8 mouse cellular contexts compared by ENCODE assay signal in the genomic region with DNA sequence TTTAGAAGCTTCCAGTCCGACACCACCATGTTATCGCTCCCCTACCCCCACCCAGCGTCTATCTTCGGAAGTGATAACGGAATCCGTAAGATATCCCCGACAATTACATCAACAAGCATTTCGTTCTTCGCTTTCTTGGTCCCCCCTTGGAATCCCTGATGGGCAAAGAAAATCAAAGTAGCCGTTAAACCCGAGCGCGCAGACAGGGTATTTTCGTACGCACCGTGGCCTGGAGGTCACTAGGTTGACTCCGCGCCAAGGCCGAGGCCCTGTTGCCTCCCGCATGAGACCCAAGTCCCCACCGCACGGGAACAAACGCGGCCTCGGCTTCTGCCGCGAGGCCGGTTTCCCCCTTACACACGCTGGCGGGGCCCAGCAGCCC. TPM values are rescaled to one million over a fixed set of nuclear protein-coding genes. Genes with fewer than 3 reads are reported as not detected.
DNase-seq lines count a peak whose midpoint lies in the region; ATAC-seq and TF ChIP-seq lines count a peak whose summit lies in the region.

No protein-coding gene starts in this region.

- TF ChIP-seq POLR2A in cerebellum, adult 2 months (IDR thresholded peaks at IDR 0.05; ENCODE audit: borderline replicate concordance, insufficient read depth, low read length): no peak

- peaks cover 2% of the 10 kb centered on the region; the same call in 1 of the 2 replicates for H3K4me1 ChIP-seq in cerebellum, adult 2 months (ENCODE audit: control insufficient read depth, insufficient read depth, low read length)
- peaks cover 13% of the 10 kb centered on the region; the same call in 1 of the 2 replicates for H3K4me1 ChIP-seq in neural tube, embryonic 11.5 days (ENCODE audit: control insufficient read depth, insufficient read depth, low read length)
- peaks cover 29% of the 10 kb centered on the region for H3K4me1 ChIP-seq in forebrain, embryonic 12.5 days
- peaks cover 59% of the 10 kb centered on the region for H3K4me1 ChIP-seq in liver, embryonic 13.5 days (replicated peaks)
- H3K4me1 ChIP-seq in stomach, embryonic 14.5 days (ENCODE audit: control insufficient read depth, insufficient read depth, low read length): peaks cover 20% of the 10 kb centered on the region; the same call in 1 of the 2 replicates

- no peak for TF ChIP-seq CTCF in cerebellum, adult 2 months (IDR thresholded peaks at IDR 0.05; ENCODE audit: borderline replicate concordance, insufficient read depth, low read depth, low read length)

- 0 out of 2 replicates have a peak, but pooled peaks cover 3% of the 10 kb centered on the region for H3K36me3 ChIP-seq in neural tube, embryonic 11.5 days (ENCODE audit: control insufficient read depth, insufficient read depth, low read length)
- peaks cover 12% of the 10 kb centered on the region; the same call in 1 of the 2 replicates for H3K36me3 ChIP-seq in forebrain, embryonic 12.5 days (replicated peaks)
- H3K36me3 ChIP-seq in liver, embryonic 13.5 days: peaks cover 26% of the 10 kb centered on the region
- H3K36me3 ChIP-seq in stomach, embryonic 14.5 days (ENCODE audit: control insufficient read depth, insufficient read depth, low read length): peaks cover 8% of the 10 kb centered on the region; the same call in 1 of the 2 replicates

- peak overlapping the region; percentile 89 for H3K4me3 ChIP-seq in cerebellum, adult 2 months (replicated peaks; ENCODE audit: insufficient read depth, low read depth, low read length)
- peak overlapping the region; percentile 65 for H3K4me3 ChIP-seq in neural tube, embryonic 11.5 days (ENCODE audit: low read depth, low read length)
- H3K4me3 ChIP-seq in forebrain, embryonic 12.5 days (replicated peaks): peak overlapping the region; percentile 96
- peak overlapping the region; percentile 97 for H3K4me3 ChIP-seq in liver, embryonic 13.5 days (replicated peaks)
- H3K4me3 ChIP-seq in stomach, embryonic 14.5 days (ENCODE audit: low read depth, low read length): peak overlapping the region; percentile 99

- ATAC-seq in neural tube, embryonic 11.5 days (ENCODE audit: insufficient read depth, low FRiP score, low TSS enrichment): no peak; the same call in 1 of the 2 replicates
- peak; percentile 27 for ATAC-seq in forebrain, embryonic 12.5 days (ENCODE audit: low FRiP score)
- ATAC-seq in liver, embryonic 13.5 days (ENCODE audit: low read depth): peak; percentile 4
- ATAC-seq in stomach, embryonic 14.5 days (ENCODE audit: insufficient number of reproducible peaks, insufficient read depth, low FRiP score, low read depth): 0 out of 2 replicates have a peak, but pooled peaks have one; percentile 0

- H3K27me3 ChIP-seq in cerebellum, adult 2 months (ENCODE audit: control insufficient read depth, insufficient read depth, low read length): no peaks in the 10 kb centered on the region
- no peaks in the 10 kb centered on the region for H3K27me3 ChIP-seq in neural tube, embryonic 11.5 days (ENCODE audit: control insufficient read depth, insufficient read depth, low read length)
- no peaks in the 10 kb centered on the region for H3K27me3 ChIP-seq in forebrain, embryonic 12.5 days
- H3K27me3 ChIP-seq in liver, embryonic 13.5 days: no peaks in the 10 kb centered on the region
- no peaks in the 10 kb centered on the region for H3K27me3 ChIP-seq in stomach, embryonic 14.5 days (ENCODE audit: control insufficient read depth, insufficient read depth, low read length)

- peak overlapping the region; percentile 77 for H3K4me2 ChIP-seq in neural tube, embryonic 11.5 days (ENCODE audit: low read depth)
- H3K4me2 ChIP-seq in forebrain, embryonic 12.5 days: peak overlapping the region; percentile 66
- H3K4me2 ChIP-seq in liver, embryonic 13.5 days: peak overlapping the region; percentile 91
- peak overlapping the region; percentile 76 for H3K4me2 ChIP-seq in stomach, embryonic 14.5 days (replicated peaks; ENCODE audit: low read depth, low read length)

- under 1% methylated on average over 30 of the region's 30 CpGs for WGBS in cerebellum, adult 2 months
- under 1% methylated on average over 29 of the region's 30 CpGs for WGBS in neural tube, embryonic 11.5 days
- WGBS in forebrain, embryonic 12.5 days: under 1% methylated on average over 30 of the region's 30 CpGs
- under 1% methylated on average over 30 of the region's 30 CpGs for WGBS in liver, embryonic 13.5 days (ENCODE audit: insufficient replicate concordance)
- WGBS in stomach, embryonic 14.5 days: under 1% methylated on average over 30 of the region's 30 CpGs

- peak overlapping the region; percentile 80 for H3K27ac ChIP-seq in cerebellum, adult 2 months (ENCODE audit: insufficient read depth, low read length)
- peak overlapping the region; percentile 85 for H3K27ac ChIP-seq in neural tube, embryonic 11.5 days (ENCODE audit: low read depth, low read length)
- peak overlapping the region; percentile 97 for H3K27ac ChIP-seq in forebrain, embryonic 12.5 days
- peak overlapping the region; percentile 97 for H3K27ac ChIP-seq in liver, embryonic 13.5 days
- H3K27ac ChIP-seq in stomach, embryonic 14.5 days (ENCODE audit: low read length): peak overlapping the region; percentile 96

- H3K9me3 ChIP-seq in neural tube, embryonic 11.5 days (ENCODE audit: control insufficient read depth, low read length): no peaks in the 10 kb centered on the region
- no peaks in the 10 kb centered on the region for H3K9me3 ChIP-seq in forebrain, embryonic 12.5 days
- no peaks in the 10 kb centered on the region for H3K9me3 ChIP-seq in liver, embryonic 13.5 days (replicated peaks)
- H3K9me3 ChIP-seq in stomach, embryonic 14.5 days (ENCODE audit: control insufficient read depth, low read depth, low read length): no peaks in the 10 kb centered on the region

- no peak for DNase-seq in cerebellum, adult 2 months
- no peak for DNase-seq in cerebellum, adult 8-10 months
- DNase-seq in neural tube, embryonic 11.5 days (ENCODE audit: low spot score): no peak
- no peak for DNase-seq in neural tube, embryonic 10.5 days (ENCODE audit: extremely low spot score, low spot score)
- DNase-seq in liver, embryonic 13.5 days: peak; percentile 48
- no peak for DNase-seq in urinary bladder, postnatal 14 days (ENCODE audit: low spot score)

- H3K9ac ChIP-seq in neural tube, embryonic 11.5 days (ENCODE audit: low read length): peak overlapping the region; percentile 97
- peak overlapping the region; percentile 99 for H3K9ac ChIP-seq in forebrain, embryonic 12.5 days
- peak overlapping the region; percentile 99 for H3K9ac ChIP-seq in liver, embryonic 13.5 days
- peak overlapping the region; percentile 99 for H3K9ac ChIP-seq in stomach, embryonic 14.5 days (replicated peaks; ENCODE audit: low read depth, low read length)

RNA-seq across cellular contexts. Expression of a gene that starts 0.4 kb away (rescaled TPM):
- 254 and 281 TPM in 2 replicates for polyA plus RNA-seq in cerebellum, adult 2 months (2012; rRNA removed)
- polyA plus RNA-seq in neural tube, embryonic 11.5 days (2014; fragmentation: Nextera tagmentation; extraction: Ambion mirVana): 901 and 908 TPM in 2 replicates
- polyA plus RNA-seq in forebrain, embryonic 12.5 days (2016; fragmentation: Nextera tagmentation; extraction: Ambion mirVana): 870 and 873 TPM in 2 replicates
- polyA plus RNA-seq in liver, embryonic 13.5 days (2015; fragmentation: Nextera tagmentation; extraction: Ambion mirVana): 388 and 457 TPM in 2 replicates
- 586 and 599 TPM in 2 replicates for polyA plus RNA-seq in stomach, embryonic 14.5 days (2014; fragmentation: Nextera tagmentation; extraction: Ambion mirVana)

RNA-seq across cellular contexts. Expression of a gene that starts 7.0 kb away (rescaled TPM):
- polyA plus RNA-seq in cerebellum, adult 2 months (2012; rRNA removed): 1.1 and 1.2 TPM in 2 replicates
- polyA plus RNA-seq in neural tube, embryonic 11.5 days (2014; fragmentation: Nextera tagmentation; extraction: Ambion mirVana): 96.8 and 101 TPM in 2 replicates
- 54.7 and 74.0 TPM in 2 replicates for polyA plus RNA-seq in forebrain, embryonic 12.5 days (2016; fragmentation: Nextera tagmentation; extraction: Ambion mirVana)
- 63.8 and 64.0 TPM in 2 replicates for polyA plus RNA-seq in liver, embryonic 13.5 days (2015; fragmentation: Nextera tagmentation; extraction: Ambion mirVana)
- polyA plus RNA-seq in stomach, embryonic 14.5 days (2014; fragmentation: Nextera tagmentation; extraction: Ambion mirVana): 54.3 and 67.1 TPM in 2 replicates

Comparison
In these comparisons a context has a peak if more than half of its experiments do, and no peak if none do; other contexts are left out.
1. RNA of a gene that starts 7.0 kb away (polyA plus RNA-seq): 96.8 to 101 TPM in neural tube, embryonic 11.5 days, 54.3 to 67.1 TPM in stomach, embryonic 14.5 days, 63.8 to 64.0 TPM in liver, embryonic 13.5 days and 54.7 to 74.0 TPM in forebrain, embryonic 12.5 days; 1.1 to 1.2 TPM in cerebellum, adult 2 months; every median in the first group is over 10 times any median in the second.
2. Peak in every context shown above with its lines, with median percentiles within 50 percentile points of each other: H3K27ac ChIP-seq, H3K4me3 ChIP-seq, H3K4me2 ChIP-seq and H3K9ac ChIP-seq.